In genomic region chr6:72275527-72275926, GRCm38 (mm10) we compare ENCODE assay signal across 17 mouse cellular contexts. TPM values are rescaled to one million over a fixed set of nuclear protein-coding genes. Genes with fewer than 3 reads are reported as not detected.
"Had no signal": no experiment of that assay in that cellular context is flagged by ENCODE, and none has a peak within 500 bp of the region (broad histone marks: within the 10 kb centered on the region; RNA-seq: fewer than 3 reads in every experiment).

No protein-coding gene starts in this region.

- H3K36me3 ChIP-seq: limb, embryonic 12.5 days; neural tube, embryonic 15.5 days; stomach, embryonic 15.5 days had no signal

- H3K27ac ChIP-seq: layer of hippocampus, adult 2 months; limb, embryonic 12.5 days; neural tube, embryonic 15.5 days; stomach, embryonic 15.5 days had no signal

- DNase-seq: kidney, adult 18-20 months; kidney, postnatal 10 days; kidney, postnatal 4 days; lung, embryonic 14.5 days; midbrain, embryonic 14.5 days; retina, postnatal 1 day; right cerebral cortex, postnatal 14 days had no signal

- H3K4me1 ChIP-seq: limb, embryonic 12.5 days; neural tube, embryonic 15.5 days had no signal

- H3K9ac ChIP-seq: limb, embryonic 12.5 days; lung, embryonic 14.5 days; neural tube, embryonic 15.5 days; stomach, embryonic 15.5 days had no signal

- H3K27me3 ChIP-seq: limb, embryonic 12.5 days; neural tube, embryonic 15.5 days; stomach, embryonic 15.5 days had no signal

- H3K4me2 ChIP-seq: limb, embryonic 12.5 days; lung, embryonic 14.5 days; neural tube, embryonic 15.5 days; stomach, embryonic 15.5 days had no signal

- H3K9me3 ChIP-seq: limb, embryonic 12.5 days; neural tube, embryonic 15.5 days; stomach, embryonic 15.5 days had no signal

- H3K4me3 ChIP-seq: layer of hippocampus, adult 2 months; limb, embryonic 12.5 days; myocyte; neural tube, embryonic 15.5 days; stomach, embryonic 15.5 days had no signal

RNA-seq across cellular contexts. Expression of gene Sftpb, which starts 28.9 kb away (rescaled TPM):
- total RNA-seq: layer of hippocampus, adult 2 months; layer of hippocampus, postnatal 10 days; left cerebral cortex, postnatal 36 days; liver, adult 2 months had no signal
- polyA plus RNA-seq: kidney, embryonic 14.5 days; limb, embryonic 12.5 days; liver, adult 2 months; midbrain, embryonic 14.5 days; myocyte; neural tube, embryonic 11.5 days had no signal
